Mouse (Mus musculus) forebrain, embryonic 10.5 days (tissue): ENCODE data around the gene Nuak1. TPM values are rescaled to one million over a fixed set of nuclear protein-coding genes. Genes with fewer than 3 reads are reported as not detected.

Source experiments
- DNase-seq: peaks from one replicate; pipeline ENCODE4 v3.0.0-alpha.2; 2017; ENCODE audit warnings: low spot score; ENCODE audit errors: extremely low spot score
- H3K27ac ChIP-seq: fragments of 300-500 bp; sonication (generic); 2 replicates; pipeline ENCODE4 v1.5.1; 2016; ENCODE audit warnings: mild to moderate bottlenecking
- H3K27me3 ChIP-seq: fragments of 300-500 bp; sonication (generic); 2 replicates; pipeline ENCODE4 v1.6.1; 2016; ENCODE audit warnings: mild to moderate bottlenecking; ENCODE audit not compliant: poor library complexity, severe bottlenecking
- H3K36me3 ChIP-seq: fragments of 300-500 bp; sonication (generic); replicated peaks from 2 replicates; pipeline ENCODE4 v1.6.1; 2016; ENCODE audit warnings: mild to moderate bottlenecking, moderate library complexity
- H3K4me1 ChIP-seq: fragments of 300-500 bp; sonication (generic); 2 replicates; pipeline ENCODE4 v1.6.1; 2016
- H3K4me3 ChIP-seq: fragments of 300-500 bp; sonication (generic); 2 replicates; pipeline ENCODE4 v1.5.1; 2016; ENCODE audit warnings: mild to moderate bottlenecking, moderate library complexity
- H3K9me3 ChIP-seq: fragments of 300-500 bp; sonication (generic); 2 replicates; pipeline ENCODE4 v1.6.1; 2016; ENCODE audit warnings: mild to moderate bottlenecking, moderate library complexity
- WGBS: fragments of 180-500 bp; shearing (Covaris S2); methylation state at CpG from one replicate; pipeline ENCODE4 v1.1.7; 2016; 5-methylcytosine and 5-hydroxymethylcytosine counted together
- polyA plus RNA-seq: library from polyadenylated mRNA; unstranded; fragments of >200 nt; fragmentation: Nextera tagmentation; extraction: Ambion mirVana; gene quantifications from 2 replicates; pipeline ENCODE4 v1.2.1, GENCODE M21; 2016

Gene Nuak1
- polyA plus RNA-seq, 1 experiment from 2014 or later: 2.4 TPM

DNA sequence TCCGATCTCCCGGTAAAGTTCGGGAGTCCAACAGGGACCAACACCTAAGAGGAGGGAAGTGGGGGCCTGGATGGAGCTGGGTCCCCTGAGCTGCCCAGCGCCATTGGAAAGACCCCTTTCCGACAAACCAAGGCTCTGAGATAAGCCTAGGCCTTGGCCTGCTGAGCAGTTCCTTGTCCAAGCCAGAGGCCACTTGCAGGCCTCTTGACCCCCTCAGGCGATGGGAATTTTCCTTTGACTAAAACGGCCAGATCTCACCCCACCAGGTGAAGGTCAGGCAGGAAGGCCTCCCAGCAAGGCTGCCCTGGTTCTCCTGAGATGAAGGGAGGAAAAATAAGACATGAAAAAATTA is 1.0 kb upstream of the Nuak1 start:
- no peaks in the 10 kb centered on the region for H3K36me3 ChIP-seq
- peak overlapping the region; percentile 100 for H3K27ac ChIP-seq
- H3K4me3 ChIP-seq: peak overlapping the region; percentile 70
- WGBS: 0% methylated on average over 7 of the region's 7 CpGs
- peaks cover 93% of the 10 kb centered on the region for H3K4me1 ChIP-seq
- no peaks in the 10 kb centered on the region for H3K9me3 ChIP-seq
- DNase-seq: peak; percentile 58
- H3K27me3 ChIP-seq: no peaks in the 10 kb centered on the region

DNA sequence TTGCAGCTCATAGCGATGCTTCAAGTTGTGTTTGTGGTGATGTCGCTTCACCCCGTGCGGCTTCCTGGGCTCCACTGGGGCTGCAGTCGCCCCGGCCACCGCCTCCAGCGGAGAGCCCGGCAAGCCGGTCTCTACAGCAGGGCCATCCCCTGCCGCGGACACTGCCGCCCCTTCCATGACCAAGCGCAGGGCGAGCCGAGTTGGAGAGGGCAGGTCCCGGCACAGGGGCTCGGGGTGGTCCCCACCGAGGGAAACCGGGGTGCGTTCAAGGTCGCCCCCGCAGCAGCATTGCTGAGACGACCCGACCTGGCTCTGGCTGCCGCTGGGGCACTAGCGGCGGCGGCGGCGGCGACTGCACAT is 236 bp downstream of the Nuak1 start:
- Histone ChIP-seq H3K4me1 (peaks cover 95% of the 10 kb centered on the region), H3K27ac (peak overlapping the region; percentile 100), H3K9me3 (no peaks in the 10 kb centered on the region), H3K4me3 (peak overlapping the region; percentile 70), H3K36me3 (peaks cover 3% of the 10 kb centered on the region), H3K27me3 (no peaks in the 10 kb centered on the region)
- DNase-seq: no peak
- WGBS: under 1% methylated on average over 32 of the region's 32 CpGs

DNA sequence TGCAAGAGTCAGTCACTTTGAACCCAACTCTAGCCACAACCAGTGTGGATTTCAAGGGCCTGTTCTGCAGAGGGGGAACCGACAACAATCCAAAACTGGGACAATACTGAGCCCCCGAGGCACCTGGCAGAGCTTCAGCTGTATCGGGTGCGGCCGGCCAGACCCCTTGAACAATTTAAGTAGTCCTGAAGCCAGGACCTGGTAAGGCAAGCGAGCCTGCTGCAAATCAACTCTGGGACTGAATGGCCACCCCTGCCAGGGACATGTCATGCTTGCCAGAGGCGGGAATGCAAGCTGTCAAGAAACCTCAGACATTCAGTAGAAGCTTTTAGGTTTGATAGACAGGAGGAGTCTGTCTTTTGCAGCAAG is 1.2 kb downstream of the Nuak1 start:
- Histone ChIP-seq H3K4me3 (peak overlapping the region; percentile 70), H3K9me3 (no peaks in the 10 kb centered on the region), H3K4me1 (peaks cover 85% of the 10 kb centered on the region), H3K27me3 (no peaks in the 10 kb centered on the region), H3K27ac (peak overlapping the region; percentile 100), H3K36me3 (peaks cover 11% of the 10 kb centered on the region)
- DNase-seq: no peak
- WGBS: 19% methylated on average over 7 of the region's 7 CpGs

DNA sequence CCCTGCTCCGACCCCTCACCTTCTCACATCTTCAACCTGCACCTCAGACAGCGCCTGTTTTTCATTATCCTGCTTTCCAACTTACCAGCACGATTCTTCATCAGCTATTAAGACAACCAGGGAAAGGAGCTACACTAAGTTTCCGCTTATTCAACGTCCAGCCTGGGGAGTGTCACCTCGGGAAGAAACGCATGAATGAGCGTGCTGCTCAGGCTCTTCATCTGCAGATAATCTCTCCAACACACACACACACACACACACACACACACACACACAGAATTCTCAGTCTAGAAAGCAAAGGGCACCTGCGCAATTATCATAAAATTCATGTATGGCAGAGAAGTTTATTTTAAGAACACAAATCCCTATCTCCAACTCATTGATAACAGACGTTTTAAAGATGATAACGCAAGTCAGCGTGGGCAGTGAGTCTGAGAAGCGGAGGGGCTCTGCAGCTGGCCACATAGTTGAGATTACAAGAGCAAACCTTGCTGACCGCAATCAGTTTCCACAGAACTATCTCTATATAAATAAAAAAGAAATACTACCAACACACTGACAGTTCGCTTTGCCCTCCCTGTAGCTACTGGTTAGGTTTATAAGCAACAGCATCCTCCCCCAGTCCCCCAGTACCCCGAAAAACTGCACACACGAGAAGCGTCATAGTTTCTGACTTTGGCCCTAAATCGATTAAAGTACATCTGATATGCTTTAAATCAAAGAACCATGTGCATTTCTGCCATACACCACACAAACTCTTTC is 1.8 kb downstream of the Nuak1 start:
- Histone ChIP-seq H3K27me3 (no peaks in the 10 kb centered on the region), H3K36me3 (peaks cover 17% of the 10 kb centered on the region), H3K4me3 (peak overlapping the region; percentile 70), H3K27ac (peak overlapping the region; percentile 100), H3K4me1 (peaks cover 79% of the 10 kb centered on the region), H3K9me3 (no peaks in the 10 kb centered on the region)
- DNase-seq: no peak
- WGBS: 52% methylated on average over 19 of the region's 19 CpGs

DNA sequence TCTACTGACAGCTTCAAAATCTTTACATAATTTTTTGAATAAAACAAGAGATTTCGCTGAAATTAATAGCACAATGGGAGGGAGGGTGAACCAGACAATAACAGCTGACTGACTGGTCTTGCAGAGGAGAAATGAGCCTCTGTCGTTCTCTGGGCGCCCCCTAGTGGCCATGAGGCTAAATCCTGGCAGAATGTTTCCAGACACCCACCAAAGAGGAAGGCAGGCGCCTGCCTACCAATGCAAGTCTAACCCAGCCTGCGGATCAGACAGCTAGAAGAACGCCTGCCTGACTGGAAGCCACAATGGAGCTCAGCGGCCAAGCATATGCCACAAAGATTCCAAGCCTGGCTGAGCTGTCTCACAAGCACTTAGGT is 2.4 kb downstream of the Nuak1 start:
- no peaks in the 10 kb centered on the region for H3K9me3 ChIP-seq
- H3K27ac ChIP-seq: peak overlapping the region; percentile 76
- peaks cover 23% of the 10 kb centered on the region for H3K36me3 ChIP-seq
- peaks cover 73% of the 10 kb centered on the region for H3K4me1 ChIP-seq
- H3K4me3 ChIP-seq: peak overlapping the region; percentile 70
- no peaks in the 10 kb centered on the region for H3K27me3 ChIP-seq
- WGBS: 0% methylated on average over 7 of the region's 7 CpGs
- DNase-seq: peak; percentile 97

DNA sequence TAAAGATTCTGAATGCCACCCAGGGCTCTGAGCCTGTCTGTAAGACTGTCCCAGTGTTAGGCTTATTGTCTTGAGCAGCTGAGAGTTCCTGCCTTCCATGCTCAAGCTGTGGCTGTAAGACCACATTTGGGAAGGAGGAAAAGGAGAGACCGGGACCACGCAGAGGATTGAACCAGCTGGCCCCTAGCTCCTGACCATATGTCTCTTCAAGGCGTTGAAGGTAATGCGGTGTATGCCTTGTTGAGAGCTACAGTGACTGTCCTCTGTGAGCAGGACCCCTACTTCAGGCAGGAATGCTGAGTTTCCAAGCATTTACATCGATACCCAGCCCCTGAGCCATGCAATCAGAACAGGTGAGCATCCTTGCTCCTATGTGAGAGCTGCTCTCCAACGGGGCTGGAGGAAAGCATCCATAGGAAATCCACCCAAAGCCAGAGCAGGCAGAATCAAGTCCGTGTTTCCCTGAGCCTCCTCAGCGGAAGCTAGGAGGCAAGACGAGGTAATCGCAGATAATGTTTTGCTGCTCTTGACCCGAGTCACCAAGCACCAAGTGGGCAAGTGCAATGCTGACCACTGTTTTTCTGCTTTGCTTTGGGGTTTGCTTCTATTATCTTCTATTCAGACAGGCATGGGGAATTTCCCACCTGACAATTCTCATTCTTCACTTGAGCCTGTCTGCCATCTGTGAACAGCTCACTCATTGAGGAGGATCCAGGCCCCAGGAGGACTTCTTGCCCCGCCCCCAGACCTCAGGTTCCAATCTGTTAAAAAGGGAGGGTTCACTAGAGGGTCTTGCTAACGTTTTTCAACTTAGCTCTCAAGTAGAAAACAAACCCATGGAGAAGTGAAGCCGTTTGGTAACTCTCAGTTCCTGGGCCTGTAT is 3.0 kb downstream of the Nuak1 start:
- no peaks in the 10 kb centered on the region for H3K9me3 ChIP-seq
- H3K27ac ChIP-seq: peak overlapping the region; percentile 76
- whole genome bisulfite sequencing: 50% methylated on average over 14 of the region's 14 CpGs
- H3K4me1 ChIP-seq: peaks cover 67% of the 10 kb centered on the region
- H3K4me3 ChIP-seq: peak overlapping the region; percentile 70
- H3K27me3 ChIP-seq: no peaks in the 10 kb centered on the region
- peaks cover 30% of the 10 kb centered on the region for H3K36me3 ChIP-seq
- peak; percentile 41 for DNase-seq

DNA sequence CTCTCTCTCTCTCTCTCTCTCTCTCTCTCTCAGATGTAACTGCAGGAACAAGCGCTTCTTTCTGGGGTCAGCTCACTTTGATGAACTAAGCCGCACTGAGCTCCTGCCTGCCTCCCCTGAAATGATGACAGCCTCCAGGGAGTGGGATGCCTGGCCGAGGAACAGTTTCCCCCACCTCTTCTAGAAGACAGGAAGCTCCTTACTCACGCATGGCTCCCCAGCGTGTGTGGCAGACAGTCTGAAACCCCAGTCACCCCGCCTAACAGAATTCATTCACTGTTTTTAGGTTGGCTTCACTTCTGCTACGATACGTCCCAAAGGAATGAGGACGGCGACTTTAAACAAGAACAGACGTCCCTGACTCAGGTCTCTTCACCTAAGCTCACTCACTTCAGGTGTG is 4.5 kb downstream of the Nuak1 start:
- 73% methylated on average over 11 of the region's 11 CpGs for whole genome bisulfite sequencing
- DNase-seq: no peak
- Histone ChIP-seq H3K4me3 (no peak overlapping the region), H3K36me3 (peaks cover 44% of the 10 kb centered on the region), H3K4me1 (peaks cover 52% of the 10 kb centered on the region), H3K27ac (0 out of 2 replicates have a peak overlapping the region, but pooled peaks have one; percentile 15), H3K9me3 (no peaks in the 10 kb centered on the region), H3K27me3 (no peaks in the 10 kb centered on the region)

DNA sequence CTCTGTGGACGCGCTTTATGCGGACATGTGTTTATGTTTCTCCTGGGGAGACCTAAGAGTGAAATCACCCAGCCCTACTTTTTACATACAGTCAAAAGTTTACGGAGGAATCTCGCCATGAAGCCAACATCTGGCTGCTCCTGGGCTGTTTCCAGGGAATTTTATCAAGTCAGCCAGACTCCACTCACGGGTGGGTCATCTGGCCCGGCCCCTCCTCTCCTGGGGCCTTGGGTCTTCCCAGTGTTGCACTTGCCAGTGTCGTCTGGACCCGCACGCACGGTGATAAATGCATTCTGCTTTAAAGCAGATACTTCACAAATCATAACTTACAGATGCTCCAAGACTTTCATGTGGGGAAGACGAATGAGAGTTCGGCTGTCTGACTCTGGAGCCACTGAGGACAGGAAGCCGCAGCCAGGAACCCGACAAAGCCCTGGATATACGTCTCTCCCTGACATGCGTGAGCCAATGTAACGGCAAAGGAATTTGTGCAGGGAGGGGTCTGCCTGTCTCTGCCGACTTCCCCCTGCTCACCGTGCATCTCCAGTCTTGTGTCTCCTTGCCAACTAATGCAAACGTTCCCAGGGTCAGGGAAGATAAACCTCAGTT is 7.1 kb downstream of the Nuak1 start:
- Histone ChIP-seq H3K27ac (no peak overlapping the region), H3K9me3 (no peaks in the 10 kb centered on the region; the same call in 1 of the 2 replicates), H3K4me3 (no peak overlapping the region), H3K4me1 (peaks cover 30% of the 10 kb centered on the region), H3K27me3 (no peaks in the 10 kb centered on the region), H3K36me3 (peaks cover 65% of the 10 kb centered on the region)
- WGBS: 93% methylated on average over 21 of the region's 21 CpGs
- DNase-seq: no peak

DNA sequence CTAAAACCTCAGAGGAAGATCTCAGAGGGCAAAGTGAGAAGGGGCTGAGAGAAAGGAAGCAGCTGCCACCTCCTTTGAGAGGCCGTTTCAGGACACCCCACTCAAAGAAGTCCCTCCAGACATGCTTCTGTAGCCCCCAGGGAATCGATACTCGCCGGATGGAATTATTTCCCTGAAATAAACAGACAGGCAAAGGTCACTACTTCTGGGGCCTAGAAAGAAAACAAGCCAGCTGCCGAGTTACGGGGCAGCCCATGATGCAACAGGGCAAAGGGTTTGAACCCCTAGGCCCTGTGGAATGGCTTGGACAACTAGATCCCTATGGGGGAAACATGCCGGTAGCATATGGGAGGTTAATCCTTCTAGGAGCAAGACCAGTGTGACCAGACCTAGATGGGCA is 16.0 kb downstream of the Nuak1 start:
- Histone ChIP-seq H3K27ac (0 out of 2 replicates have a peak overlapping the region, but pooled peaks have one; percentile 41), H3K4me1 (peaks cover 13% of the 10 kb centered on the region), H3K9me3 (no peaks in the 10 kb centered on the region; the same call in 1 of the 2 replicates), H3K4me3 (no peak overlapping the region), H3K36me3 (peaks cover 35% of the 10 kb centered on the region), H3K27me3 (no peaks in the 10 kb centered on the region)
- no peak for DNase-seq
- 85% methylated on average over 7 of the region's 7 CpGs for WGBS

DNA sequence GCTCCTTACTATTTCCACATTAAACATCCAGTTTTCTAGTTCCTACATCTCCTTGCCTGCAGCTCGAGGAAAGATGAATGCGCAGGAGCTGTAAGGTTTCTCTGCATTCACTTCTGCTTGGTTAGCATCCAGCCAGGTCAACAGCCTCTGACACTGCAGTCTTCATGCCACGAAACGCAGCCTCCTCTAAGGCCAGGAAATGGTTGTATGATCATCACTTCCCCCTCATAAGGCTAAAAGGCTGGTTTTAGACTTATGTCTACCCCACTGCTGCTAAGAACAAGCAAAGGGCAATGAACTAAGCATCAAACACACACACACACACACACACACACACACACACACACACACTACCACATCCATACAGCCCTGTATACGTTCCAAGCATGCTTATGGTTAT is 16.5 kb downstream of the Nuak1 start:
- Histone ChIP-seq H3K27me3 (no peaks in the 10 kb centered on the region), H3K4me3 (no peak overlapping the region), H3K4me1 (peaks cover 18% of the 10 kb centered on the region), H3K9me3 (no peaks in the 10 kb centered on the region), H3K36me3 (peaks cover 33% of the 10 kb centered on the region), H3K27ac (0 out of 2 replicates have a peak overlapping the region, but pooled peaks have one; percentile 41)
- 90% methylated on average over 5 of the region's 5 CpGs for WGBS
- DNase-seq: no peak

DNA sequence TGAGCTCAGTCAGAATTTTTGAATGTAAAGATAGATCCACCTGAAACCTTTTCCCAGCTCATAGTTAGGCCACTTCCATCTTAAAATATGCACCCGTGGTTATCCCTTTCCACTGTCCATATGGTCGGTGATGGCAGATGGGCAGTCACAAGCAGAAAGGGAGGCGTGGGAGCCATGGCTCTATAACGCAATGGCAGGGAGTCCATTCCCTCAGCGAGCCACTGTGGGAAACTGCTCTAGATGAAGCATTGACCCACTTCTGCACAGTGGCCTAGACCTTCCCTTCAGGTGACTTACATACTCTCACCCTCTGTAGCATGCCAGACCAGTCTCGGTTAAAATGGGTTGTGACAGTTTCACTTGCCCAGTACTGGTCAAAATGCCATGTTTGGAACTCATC is 19.8 kb downstream of the Nuak1 start:
- DNase-seq: no peak
- Histone ChIP-seq H3K9me3 (no peaks in the 10 kb centered on the region), H3K36me3 (peaks cover 42% of the 10 kb centered on the region), H3K4me1 (peaks cover 22% of the 10 kb centered on the region), H3K27ac (no peak overlapping the region), H3K4me3 (no peak overlapping the region), H3K27me3 (no peaks in the 10 kb centered on the region)
- WGBS: 96% methylated on average over 6 of the region's 6 CpGs

DNA sequence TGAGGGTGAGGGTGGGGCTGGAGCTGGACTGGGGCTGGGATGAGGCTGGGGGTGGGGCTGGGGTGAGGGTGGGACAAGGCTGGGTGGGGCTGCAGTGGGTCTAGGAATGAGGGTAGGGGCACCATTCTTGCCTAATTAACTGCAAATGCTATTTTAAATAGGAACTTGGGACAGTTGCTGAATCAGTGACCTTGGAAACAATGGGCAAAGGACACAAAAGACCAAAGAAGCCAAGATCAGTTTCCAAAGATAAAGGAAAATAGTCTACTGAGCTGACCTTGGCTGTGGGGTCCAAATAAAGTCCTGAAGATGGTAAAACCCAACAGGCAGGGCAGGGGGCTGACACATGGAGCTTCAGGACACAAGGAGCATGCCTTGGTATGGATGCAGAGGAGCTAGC is 22.0 kb downstream of the Nuak1 start:
- Histone ChIP-seq H3K36me3 (peaks cover 51% of the 10 kb centered on the region), H3K4me3 (no peak overlapping the region), H3K27me3 (no peaks in the 10 kb centered on the region), H3K4me1 (peaks cover 16% of the 10 kb centered on the region), H3K27ac (no peak overlapping the region), H3K9me3 (no peaks in the 10 kb centered on the region)
- no peak for DNase-seq

DNA sequence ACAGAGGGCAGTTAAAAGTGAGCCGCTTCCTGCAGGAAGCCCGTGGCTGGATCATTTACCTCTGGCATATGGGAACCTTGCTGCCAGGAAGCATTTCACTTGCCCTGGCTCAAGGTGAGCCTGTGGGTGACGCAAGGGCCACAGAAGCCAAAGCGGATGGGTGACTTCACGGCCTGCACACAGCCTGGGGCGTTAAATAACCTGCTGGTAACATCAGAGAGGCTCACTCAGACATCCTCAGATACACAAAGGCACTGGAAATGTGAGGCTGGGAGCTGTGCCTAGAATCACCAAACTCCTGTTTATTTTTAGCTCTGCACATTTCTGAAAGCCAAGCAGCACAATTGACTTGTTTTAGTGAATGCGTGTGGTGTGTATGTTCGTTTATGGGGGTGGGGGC is 23.6 kb downstream of the Nuak1 start:
- H3K27ac ChIP-seq: no peak overlapping the region
- 94% methylated on average over 8 of the region's 8 CpGs for WGBS
- DNase-seq: no peak
- H3K36me3 ChIP-seq: peaks cover 50% of the 10 kb centered on the region
- H3K4me1 ChIP-seq: peaks cover 30% of the 10 kb centered on the region
- no peaks in the 10 kb centered on the region for H3K9me3 ChIP-seq
- H3K27me3 ChIP-seq: no peaks in the 10 kb centered on the region
- H3K4me3 ChIP-seq: no peak overlapping the region
